Mouse (Mus musculus) kidney, adult 8-10 months (tissue): ENCODE results near the gene Cep68.
"Not testable (repeated sequence)": the region's sequence is repeated elsewhere in the genome, so short reads cannot be mapped to it uniquely, and the experiment has no call there.

Experiments
- DNase-seq, 2 experiments: peaks; one replicate each; pipeline ENCODE4 v3.0.0; 2022

Cep68 gene

GRCm38 (mm10) chr11:20241311-20241710, 7.9 kb downstream of the Cep68 start:
- no peak for DNase-seq

- no peak for DNase-seq
Measured at GRCm38 (mm10) chr11:20240331-20240730, 8.9 kb downstream of the Cep68 start.

GRCm38 (mm10) chr11:20239279-20239861, 9.9 kb downstream of the Cep68 start:
- DNase-seq, result no peak

GRCm38 (mm10) chr11:20237976-20238375, 11.3 kb downstream of the Cep68 start:
- no peak for DNase-seq

GRCm38 (mm10) chr11:20237018-20237417, 12.2 kb downstream of the Cep68 start:
- DNase-seq, result no peak

- no peak for DNase-seq
Measured at GRCm38 (mm10) chr11:20234233-20234632, 15.0 kb downstream of the Cep68 start.

GRCm38 (mm10) chr11:20232016-20232755, 17.0 kb downstream of the Cep68 start:
- no peak for DNase-seq

- peak; percentile 52 to 65 for DNase-seq
Measured at GRCm38 (mm10) chr11:20231128-20231878, 17.9 kb downstream of the Cep68 start.

- DNase-seq, result no peak
Measured at GRCm38 (mm10) chr11:20230286-20230685, 18.9 kb downstream of the Cep68 start.

- DNase-seq, result no peak
Measured at GRCm38 (mm10) chr11:20229311-20229710, 19.9 kb downstream of the Cep68 start.

GRCm38 (mm10) chr11:20228666-20229065, 20.6 kb downstream of the Cep68 start:
- DNase-seq, result no peak

- no peak for DNase-seq
Measured at GRCm38 (mm10) chr11:20225938-20226337, 23.3 kb downstream of the Cep68 start.

GRCm38 (mm10) chr11:20224196-20224595, 25.0 kb downstream of the Cep68 start:
- no peak for DNase-seq

- DNase-seq, result not testable (repeated sequence)
Measured at GRCm38 (mm10) chr11:20221671-20222070, 27.6 kb downstream of the Cep68 start.

- DNase-seq, result no peak
Measured at GRCm38 (mm10) chr11:20217227-20217626, 32.0 kb downstream of the Cep68 start.

- no peak for DNase-seq
Measured at GRCm38 (mm10) chr11:20216415-20216814, 32.8 kb downstream of the Cep68 start.

- peak in 1 of 2 experiments; percentile 53 for DNase-seq
Measured at GRCm38 (mm10) chr11:20214779-20215178, 34.5 kb downstream of the Cep68 start.

- no peak for DNase-seq
Measured at GRCm38 (mm10) chr11:20211838-20212237, 37.4 kb downstream of the Cep68 start.

GRCm38 (mm10) chr11:20207589-20207988, 41.6 kb downstream of the Cep68 start:
- DNase-seq, result no peak

GRCm38 (mm10) chr11:20206626-20207223, 42.5 kb downstream of the Cep68 start:
- no peak for DNase-seq

- no peak for DNase-seq
Measured at GRCm38 (mm10) chr11:20205538-20205937, 43.7 kb downstream of the Cep68 start.

- DNase-seq, result no peak
Measured at GRCm38 (mm10) chr11:20204870-20205446, 44.3 kb downstream of the Cep68 start.

- no peak for DNase-seq
Measured at GRCm38 (mm10) chr11:20204321-20204720, 44.9 kb downstream of the Cep68 start.
